Mouse (Mus musculus) effector memory CD4-positive, alpha-beta T cell, adult 5 months (primary cell): Measurements from ENCODE around the gene Gm19345. TPM values are rescaled to one million over a fixed set of nuclear protein-coding genes. Genes with fewer than 3 reads are reported as not detected.

Experiments
- polyA plus RNA-seq: library from polyadenylated mRNA; unstranded; fragments of 100-300 nt; shearing (Covaris generic); gene quantifications from one replicate; pipeline ENCODE4 v1.2.1, GENCODE M21; 2017

Gene Gm19345
- not detected for polyA plus RNA-seq

DNA sequence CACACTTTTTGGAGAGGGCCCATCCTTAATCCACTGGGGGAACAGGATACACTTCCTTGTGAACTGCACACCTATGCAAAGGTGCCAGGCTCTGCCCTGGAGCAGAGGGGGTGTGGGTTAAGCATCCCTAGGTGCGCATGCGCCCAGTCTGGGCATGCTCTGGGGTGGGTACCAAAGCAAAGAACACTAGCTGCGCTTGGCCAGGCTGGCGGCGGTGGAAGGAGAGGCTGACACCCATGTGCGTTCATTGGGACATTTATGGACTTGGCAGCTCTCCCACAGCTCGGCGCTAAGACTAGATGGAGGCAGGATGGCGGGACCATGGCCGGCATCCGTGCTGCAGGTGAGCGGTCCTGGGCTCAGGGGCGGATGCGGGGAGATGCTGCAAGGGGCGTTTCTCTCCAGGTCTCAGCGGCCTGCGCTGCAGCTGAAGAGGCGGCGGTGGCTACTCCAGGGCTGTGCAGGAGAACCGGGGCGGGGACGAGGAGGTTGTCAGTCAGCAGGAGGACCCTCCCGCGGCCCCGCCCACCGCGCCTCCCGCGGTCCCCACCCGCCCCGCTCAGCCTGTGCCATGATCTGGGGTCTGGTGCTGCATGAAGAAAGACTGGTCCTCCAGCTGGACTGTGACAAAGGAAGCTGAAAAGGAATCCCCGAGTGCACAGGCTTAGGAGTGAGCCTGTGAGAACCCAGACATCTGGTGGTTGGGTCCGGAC lies at the start of gene Gm19345:
Gene Gm19345, plus strand, starts transcription at position 146 of the 713 bp plus-strand sequence.

DNA sequence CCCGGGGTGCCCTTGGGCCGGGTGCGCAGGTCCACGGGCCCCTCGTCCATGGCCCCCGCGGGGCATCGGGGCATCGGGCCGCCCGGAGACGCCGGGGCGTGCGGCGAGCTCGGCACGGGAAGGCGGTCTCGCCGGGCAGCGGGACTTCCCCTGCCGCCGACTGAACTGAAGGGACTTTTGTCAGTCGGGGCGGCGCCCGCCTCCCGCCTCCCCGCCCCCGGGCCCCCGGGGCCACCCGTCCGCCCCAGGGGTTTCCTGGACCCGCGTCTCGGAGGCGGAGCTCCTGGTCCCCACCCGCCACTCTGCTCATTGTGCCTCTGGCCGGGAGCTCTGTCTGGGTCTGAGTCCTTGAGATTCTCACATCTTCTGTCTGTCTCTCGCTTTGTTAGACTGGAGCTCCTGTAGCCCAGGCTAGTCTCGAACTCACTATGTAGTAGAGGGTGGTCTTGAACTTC lies 29.2 kb upstream of the Gm19345 start, which contains the start of gene Bcl3:
Gene Bcl3, minus strand, starts transcription at position 167 of the 455 bp plus-strand sequence.

DNA sequence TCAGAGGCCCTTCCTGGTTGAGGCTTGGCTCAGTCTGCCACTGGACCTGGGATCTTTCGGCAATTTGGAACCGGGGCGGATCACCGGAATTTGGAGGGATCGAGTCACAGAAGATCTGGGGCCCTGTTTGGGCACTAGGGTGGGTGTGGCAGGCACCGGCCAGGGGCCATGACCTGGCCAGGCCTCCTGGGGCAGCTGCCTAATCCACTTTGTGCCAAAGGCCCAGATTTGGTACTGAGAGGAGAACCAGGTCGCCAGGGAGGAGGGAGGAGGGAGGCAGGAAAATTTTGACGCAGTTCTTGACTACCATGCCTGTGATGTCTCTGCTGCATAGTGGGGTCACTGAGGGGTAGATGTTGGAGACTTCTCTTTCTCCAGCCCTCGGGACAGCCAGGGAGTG lies 9.4 kb downstream of the Gm19345 start, which contains the start of gene Ceacam16:
Gene Ceacam16, minus strand, starts transcription at position 101 of the 400 bp plus-strand sequence.

DNA sequence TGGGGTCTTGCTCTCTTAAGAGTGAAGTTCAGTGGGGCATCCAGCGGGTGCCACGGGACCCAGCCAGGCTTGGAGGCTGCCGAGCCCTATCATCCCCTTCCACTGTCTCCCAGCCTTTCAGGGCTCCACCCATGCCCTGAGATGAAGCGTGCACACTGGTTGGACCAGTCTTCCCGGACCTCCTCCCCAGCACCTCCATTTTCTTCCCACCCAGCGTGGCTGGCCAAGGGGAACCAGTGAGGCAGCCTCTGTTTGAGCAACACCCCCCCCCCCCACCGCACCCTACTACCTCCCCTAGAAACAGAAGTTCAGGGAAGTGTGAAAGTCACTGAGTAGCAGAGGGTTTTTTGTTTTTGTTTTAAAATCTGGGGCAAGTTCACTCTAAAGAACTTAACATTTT lies 36.0 kb downstream of the Gm19345 start, which contains the start of gene Ceacam19:
Gene Ceacam19, minus strand, starts transcription at position 117 of the 400 bp plus-strand sequence.

Other genes with a start within 250 kb of the Gm19345 start
- 50.9 TPM for gene Clasrp, start 247.5 kb upstream of the Gm19345 start, polyA plus RNA-seq
- 177 TPM for gene Relb, start 222.6 kb upstream of the Gm19345 start, polyA plus RNA-seq
- gene Clptm1, start 187.0 kb upstream of the Gm19345 start, polyA plus RNA-seq, result 116 TPM
- not detected for gene Apoc2, start 174.1 kb upstream of the Gm19345 start, polyA plus RNA-seq
- gene Gm44805, start 170.6 kb upstream of the Gm19345 start, polyA plus RNA-seq, result not detected
- not detected for gene Apoc4, start 170.5 kb upstream of the Gm19345 start, polyA plus RNA-seq
- not detected for gene Apoc1, start 159.3 kb upstream of the Gm19345 start, polyA plus RNA-seq
- gene Apoe, start 152.8 kb upstream of the Gm19345 start, polyA plus RNA-seq, result 4.2 TPM
- 58.7 TPM for gene Tomm40, start 136.6 kb upstream of the Gm19345 start, polyA plus RNA-seq
- not detected for gene Nectin2, start 101.5 kb upstream of the Gm19345 start, polyA plus RNA-seq
- gene Bcam, start 81.0 kb upstream of the Gm19345 start, polyA plus RNA-seq, result 0.75 TPM
- not detected for gene Cblc, start 55.2 kb upstream of the Gm19345 start, polyA plus RNA-seq
- 112 TPM for gene Bcl3, start 29.2 kb upstream of the Gm19345 start, polyA plus RNA-seq
- not detected for gene Ceacam16, start 9.3 kb downstream of the Gm19345 start, polyA plus RNA-seq
- gene Ceacam19, start 36.0 kb downstream of the Gm19345 start, polyA plus RNA-seq, result not detected
- 56.6 TPM for gene Pvr, start 69.2 kb downstream of the Gm19345 start, polyA plus RNA-seq
- gene Igsf23, start 98.8 kb downstream of the Gm19345 start, polyA plus RNA-seq, result 1.5 TPM
- gene Ceacam20, start 113.4 kb downstream of the Gm19345 start, polyA plus RNA-seq, result not detected
- not detected for gene Nlrp9b, start 139.5 kb downstream of the Gm19345 start, polyA plus RNA-seq
- 0.24 TPM for gene Vmn1r91, start 247.7 kb downstream of the Gm19345 start, polyA plus RNA-seq